In genomic region chr16:10951581-10951980, GRCm38 (mm10) we compare ENCODE assay signal across 9 mouse cellular contexts.
DNase-seq lines count a peak whose midpoint lies in the region; ATAC-seq and TF ChIP-seq lines count a peak whose summit lies in the region.
"Had no signal": no experiment of that assay in that cellular context is flagged by ENCODE, and none has a peak within 500 bp of the region (broad histone marks: within the 10 kb centered on the region; RNA-seq: fewer than 3 reads in every experiment).

No protein-coding gene starts in this region.

- H3K36me3 ChIP-seq in MEL (ENCODE audit: control insufficient read depth in 1 of 2, insufficient read depth in 2 of 2, low read length in 2 of 2), result no peaks in the 10 kb centered on the region
- no peaks in the 10 kb centered on the region for H3K36me3 ChIP-seq in intestine, postnatal 0 days (ENCODE audit: control insufficient read depth, insufficient read depth)
- no peaks in the 10 kb centered on the region for H3K36me3 ChIP-seq in stomach, postnatal 0 days (ENCODE audit: control insufficient read depth, insufficient read depth, low read length)
- no peaks in the 10 kb centered on the region for H3K36me3 ChIP-seq in midbrain, embryonic 11.5 days (ENCODE audit: control insufficient read depth, insufficient read depth, low read length)
- H3K36me3 ChIP-seq: neural tube, embryonic 12.5 days had no signal

- no peaks in the 10 kb centered on the region for H3K27me3 ChIP-seq in MEL (ENCODE audit: control insufficient read depth in 1 of 2, insufficient read depth in 2 of 2, low read length in 2 of 2)
- H3K27me3 ChIP-seq in intestine, postnatal 0 days (replicated peaks; ENCODE audit: control insufficient read depth, insufficient read depth, low read length), result no peaks in the 10 kb centered on the region
- H3K27me3 ChIP-seq in stomach, postnatal 0 days (ENCODE audit: control insufficient read depth, insufficient read depth, low read length), result no peaks in the 10 kb centered on the region
- no peaks in the 10 kb centered on the region for H3K27me3 ChIP-seq in midbrain, embryonic 11.5 days (ENCODE audit: control insufficient read depth, insufficient read depth, low read length)
- H3K27me3 ChIP-seq: neural tube, embryonic 12.5 days had no signal

- TF ChIP-seq RAD21 in MEL (IDR thresholded peaks at IDR 0.05; ENCODE audit: low read depth, low read length), result peak; percentile 22

- no peak overlapping the region for H3K9ac ChIP-seq in MEL (ENCODE audit: control insufficient read depth, low read depth, low read length, poor library complexity, severe bottlenecking)
- H3K9ac ChIP-seq in intestine, postnatal 0 days (ENCODE audit: low read depth, low read length), result no peak overlapping the region
- no peak overlapping the region for H3K9ac ChIP-seq in stomach, postnatal 0 days (ENCODE audit: low read length)
- H3K9ac ChIP-seq in midbrain, embryonic 11.5 days (ENCODE audit: low read length), result no peak overlapping the region
- H3K9ac ChIP-seq: neural tube, embryonic 12.5 days had no signal

- H3K27ac ChIP-seq in layer of hippocampus, adult 2 months, result no peak overlapping the region
- no peak overlapping the region for H3K27ac ChIP-seq in MEL (ENCODE audit: control insufficient read depth, low read depth, low read length)
- no peak overlapping the region for H3K27ac ChIP-seq in bone marrow, adult 2 months (ENCODE audit: control insufficient read depth, insufficient read depth, low read depth, low read length, poor library complexity)
- H3K27ac ChIP-seq in intestine, postnatal 0 days (ENCODE audit: low read depth, low read length), result no peak overlapping the region
- no peak overlapping the region for H3K27ac ChIP-seq in stomach, postnatal 0 days (replicated peaks)
- H3K27ac ChIP-seq in midbrain, embryonic 11.5 days (ENCODE audit: low read depth, low read length), result no peak overlapping the region
- H3K27ac ChIP-seq: neural tube, embryonic 12.5 days had no signal

- no peak for TF ChIP-seq EP300 in MEL (IDR thresholded peaks at IDR 0.05; ENCODE audit: low read depth in 1 of 2, low read length in 2 of 2)
- TF ChIP-seq EP300 in stomach, postnatal 0 days (optimal IDR thresholded peaks at IDR 0.05), result no peak

- no peak for TF ChIP-seq POLR2A in MEL (IDR thresholded peaks at IDR 0.05; ENCODE audit: control insufficient read depth in 1 of 2, insufficient read depth in 1 of 2, low read depth in 1 of 2, low read length in 2 of 2, poor library complexity in 1 of 2)
- no peak for TF ChIP-seq POLR2A in bone marrow, adult 2 months (IDR thresholded peaks at IDR 0.05; ENCODE audit: borderline replicate concordance, control insufficient read depth, low read depth, low read length)

- peak in 1 of 2 experiments; percentile 47 for DNase-seq in layer of hippocampus, adult 2 months (ENCODE audit: low spot score in 2 of 2)
- no peak for DNase-seq in layer of hippocampus, adult 9-11 months
- DNase-seq in MEL (ENCODE audit: low read depth, low spot score), result no peak
- peak; percentile 52 for DNase-seq in stomach, postnatal 0 days (ENCODE audit: low spot score)
- DNase-seq in midbrain, embryonic 11.5 days (ENCODE audit: low spot score, missing footprints), result no peak

- 36% methylated on average over 3 of the region's 3 CpGs for WGBS in bone marrow, adult 2 months
- WGBS in intestine, postnatal 0 days, result 7% methylated on average over 3 of the region's 3 CpGs
- 13% methylated on average over 3 of the region's 3 CpGs for WGBS in stomach, postnatal 0 days
- 9% methylated on average over 3 of the region's 3 CpGs for WGBS in midbrain, embryonic 11.5 days

- TF ChIP-seq CTCF in layer of hippocampus, adult 2 months (conservative IDR thresholded peaks at IDR 0.05), result peak; percentile 76
- peak in 2 of 3 experiments; percentile 50 to 52; a peak in 4 of 6 replicates for TF ChIP-seq CTCF in MEL (IDR thresholded peaks at IDR 0.05 in 2 of 3, conservative IDR thresholded peaks at IDR 0.05 in 1 of 3; ENCODE audit: control insufficient read depth in 1 of 3, insufficient read depth in 1 of 3, low read depth in 2 of 3, low read length in 3 of 3, poor library complexity in 1 of 3, severe bottlenecking in 1 of 3)
- peak; percentile 21; the same call in 1 of the 2 replicates for TF ChIP-seq CTCF in bone marrow, adult 2 months (IDR thresholded peaks at IDR 0.05; ENCODE audit: control insufficient read depth, insufficient read depth, low read length)
- peak; percentile 81 for TF ChIP-seq CTCF in intestine, postnatal 0 days (IDR thresholded peaks at IDR 0.05; ENCODE audit: low read depth)
- peak; percentile 75 for TF ChIP-seq CTCF in stomach, postnatal 0 days (IDR thresholded peaks at IDR 0.05; ENCODE audit: low read depth)

- no peak overlapping the region for H3K4me2 ChIP-seq in intestine, postnatal 0 days (replicated peaks; ENCODE audit: low read depth)
- H3K4me2 ChIP-seq in stomach, postnatal 0 days (replicated peaks; ENCODE audit: low read depth), result no peak overlapping the region
- no peak overlapping the region for H3K4me2 ChIP-seq in midbrain, embryonic 11.5 days
- H3K4me2 ChIP-seq: neural tube, embryonic 12.5 days had no signal

- no peak overlapping the region for H3K4me3 ChIP-seq in layer of hippocampus, adult 2 months
- no peak overlapping the region for H3K4me3 ChIP-seq in MEL (ENCODE audit: control insufficient read depth in 1 of 2, insufficient read depth in 1 of 2, low read depth in 2 of 2, low read length in 2 of 2)
- H3K4me3 ChIP-seq in bone marrow, adult 2 months (replicated peaks; ENCODE audit: control insufficient read depth, low read depth, low read length), result no peak overlapping the region
- H3K4me3 ChIP-seq in intestine, postnatal 0 days (ENCODE audit: low read depth, low read length), result no peak overlapping the region
- no peak overlapping the region for H3K4me3 ChIP-seq in stomach, postnatal 0 days (ENCODE audit: low read depth, low read length)
- H3K4me3 ChIP-seq in midbrain, embryonic 11.5 days (ENCODE audit: low read depth, low read length), result no peak overlapping the region
- H3K4me3 ChIP-seq: neural tube, embryonic 12.5 days had no signal

- H3K4me1 ChIP-seq in MEL (ENCODE audit: control insufficient read depth in 1 of 2, insufficient read depth in 2 of 2, low read length in 2 of 2), result no peaks in the 10 kb centered on the region
- peaks cover 4% of the 10 kb centered on the region for H3K4me1 ChIP-seq in bone marrow, adult 2 months (ENCODE audit: control insufficient read depth, insufficient read depth, low read length)
- no peaks in the 10 kb centered on the region for H3K4me1 ChIP-seq in intestine, postnatal 0 days (replicated peaks; ENCODE audit: control insufficient read depth, insufficient read depth, low read length)
- no peaks in the 10 kb centered on the region for H3K4me1 ChIP-seq in stomach, postnatal 0 days (replicated peaks; ENCODE audit: control insufficient read depth, insufficient read depth)
- no peaks in the 10 kb centered on the region for H3K4me1 ChIP-seq in midbrain, embryonic 11.5 days (ENCODE audit: control insufficient read depth, insufficient read depth, low read length)

- H3K9me3 ChIP-seq in MEL (replicated peaks; ENCODE audit: insufficient read depth, low read length), result no peaks in the 10 kb centered on the region
- H3K9me3 ChIP-seq in intestine, postnatal 0 days (ENCODE audit: control insufficient read depth), result no peaks in the 10 kb centered on the region
- no peaks in the 10 kb centered on the region for H3K9me3 ChIP-seq in stomach, postnatal 0 days (ENCODE audit: control insufficient read depth, low read length)
- no peaks in the 10 kb centered on the region for H3K9me3 ChIP-seq in midbrain, embryonic 11.5 days (ENCODE audit: control insufficient read depth, low read length)
- H3K9me3 ChIP-seq: neural tube, embryonic 12.5 days had no signal

- no peaks in the 10 kb centered on the region for H3K79me2 ChIP-seq in MEL (ENCODE audit: control insufficient read depth, insufficient read depth, low read length, poor library complexity)

- ATAC-seq in intestine, postnatal 0 days, result no peak
- no peak for ATAC-seq in stomach, postnatal 0 days (ENCODE audit: low FRiP score, low TSS enrichment)
- no peak for ATAC-seq in midbrain, embryonic 11.5 days (ENCODE audit: low FRiP score)
- ATAC-seq in inflammation-experienced regulatory T-cells, adult 6 months, result no peak

TF ChIP-seq in MEL, 35 proteins besides CTCF, POLR2A, EP300 and RAD21:
- TF ChIP-seq SMC3 (IDR thresholded peaks at IDR 0.05; ENCODE audit: low read depth, low read length), result peak; percentile 50
- TF ChIP-seq E2F4 (IDR thresholded peaks at IDR 0.05; ENCODE audit: borderline replicate concordance, low read depth, low read length), result no peak

Comparison
In these comparisons a context has a peak if more than half of its experiments do, and no peak if none do; other contexts are left out.
1. CTCF ChIP-seq: peak in every context shown above with its lines; median percentile 81 in intestine, postnatal 0 days; 76 in layer of hippocampus, adult 2 months; 75 in stomach, postnatal 0 days; 51 in MEL; 21 in bone marrow, adult 2 months.